Mouse (Mus musculus): ENCODE data around the gene Itgb2. TPM values are rescaled to one million over a fixed set of nuclear protein-coding genes. Genes with fewer than 3 reads are reported as not detected.

The Itgb2 gene
- polyA plus RNA-seq (2016; fragmentation: Nextera tagmentation; extraction: Ambion mirVana) = 0.60 and 1.3 TPM in 2 replicates

- DNase-seq (ENCODE audit: low spot score) = no peak
- WGBS = 73% methylated on average over 9 of the region's 9 CpGs
- Histone ChIP-seq H3K36me3 (replicated peaks) (no peaks in the 10 kb centered on the region), H3K27ac (replicated peaks) (no peak within 1 kb of the TSS), H3K9me3 (no peaks in the 10 kb centered on the region), H3K4me1 (peaks cover 6% of the 10 kb centered on the region), H3K27me3 (replicated peaks; ENCODE audit: low read depth, poor library complexity, severe bottlenecking) (no peaks in the 10 kb centered on the region), H3K4me3 (no peak within 1 kb of the TSS)
These were observed at the start of gene Itgb2 for GRCm38 (mm10) chr10:77530140-77530539. Gene Itgb2 (plus strand): TSS chr10:77530252.

- no peak overlapping the region for H3K27ac ChIP-seq (replicated peaks)
- H3K36me3 ChIP-seq (replicated peaks) = peaks cover 16% of the 10 kb centered on the region
- no peak for DNase-seq (ENCODE audit: low spot score)
- no peak overlapping the region for H3K4me3 ChIP-seq
- no peaks in the 10 kb centered on the region for H3K9me3 ChIP-seq
- H3K27me3 ChIP-seq (replicated peaks; ENCODE audit: low read depth, poor library complexity, severe bottlenecking) = no peaks in the 10 kb centered on the region
- peaks cover 10% of the 10 kb centered on the region for H3K4me1 ChIP-seq
These were observed 48.2 kb upstream of the Itgb2 start for GRCm38 (mm10) chr10:77481814-77482213.

- DNase-seq (ENCODE audit: low spot score) = no peak
- H3K4me3 ChIP-seq = no peak overlapping the region
- no peaks in the 10 kb centered on the region for H3K9me3 ChIP-seq
- H3K27me3 ChIP-seq (replicated peaks; ENCODE audit: low read depth, poor library complexity, severe bottlenecking) = no peaks in the 10 kb centered on the region
- H3K36me3 ChIP-seq (replicated peaks) = peaks cover 41% of the 10 kb centered on the region
- 68% methylated on average over 18 of the region's 18 CpGs for WGBS
- H3K4me1 ChIP-seq = peaks cover 10% of the 10 kb centered on the region
- no peak overlapping the region for H3K27ac ChIP-seq (replicated peaks)
These were observed 45.7 kb upstream of the Itgb2 start for GRCm38 (mm10) chr10:77484205-77484935.

- 79% methylated on average over 3 of the region's 3 CpGs for WGBS
These were observed 44.3 kb upstream of the Itgb2 start for GRCm38 (mm10) chr10:77485786-77486185.

GRCm38 (mm10) chr10:77488168-77488567 lies 41.9 kb upstream of the Itgb2 start:
- Histone ChIP-seq H3K4me3 (no peak overlapping the region), H3K27me3 (replicated peaks; ENCODE audit: low read depth, poor library complexity, severe bottlenecking) (no peaks in the 10 kb centered on the region), H3K27ac (replicated peaks) (no peak overlapping the region), H3K9me3 (peaks cover 8% of the 10 kb centered on the region), H3K36me3 (replicated peaks) (peaks cover 74% of the 10 kb centered on the region), H3K4me1 (peaks cover 10% of the 10 kb centered on the region)
- DNase-seq (ENCODE audit: low spot score) = no peak
- 93% methylated on average over 7 of the region's 7 CpGs for WGBS

More at GRCm38 (mm10) chr10:77485786-77486185, 44.3 kb upstream of the Itgb2 start:
- Histone ChIP-seq H3K36me3 (replicated peaks) (peaks cover 54% of the 10 kb centered on the region), H3K9me3 (no peaks in the 10 kb centered on the region), H3K4me1 (peaks cover 10% of the 10 kb centered on the region), H3K4me3 (no peak overlapping the region), H3K27me3 (replicated peaks; ENCODE audit: low read depth, poor library complexity, severe bottlenecking) (no peaks in the 10 kb centered on the region), H3K27ac (replicated peaks) (no peak overlapping the region)
- DNase-seq (ENCODE audit: low spot score) = no peak

GRCm38 (mm10) chr10:77491585-77491984 lies 38.5 kb upstream of the Itgb2 start:
- H3K4me1 ChIP-seq = no peaks in the 10 kb centered on the region
- no peak overlapping the region for H3K27ac ChIP-seq (replicated peaks)
- H3K27me3 ChIP-seq (replicated peaks; ENCODE audit: low read depth, poor library complexity, severe bottlenecking) = no peaks in the 10 kb centered on the region
- H3K36me3 ChIP-seq (replicated peaks) = peaks cover 94% of the 10 kb centered on the region
- H3K4me3 ChIP-seq = no peak overlapping the region
- H3K9me3 ChIP-seq = peaks cover 10% of the 10 kb centered on the region
- 94% methylated on average over 6 of the region's 6 CpGs for WGBS
- no peak for DNase-seq (ENCODE audit: low spot score)

- no peak for DNase-seq (ENCODE audit: low spot score)
- Histone ChIP-seq H3K27me3 (replicated peaks; ENCODE audit: low read depth, poor library complexity, severe bottlenecking) (no peaks in the 10 kb centered on the region), H3K27ac (replicated peaks) (no peak overlapping the region), H3K4me1 (no peaks in the 10 kb centered on the region), H3K4me3 (no peak overlapping the region), H3K36me3 (replicated peaks) (peaks cover 94% of the 10 kb centered on the region), H3K9me3 (peaks cover 10% of the 10 kb centered on the region)
- 98% methylated on average over 3 of the region's 3 CpGs for WGBS
These were observed 37.2 kb upstream of the Itgb2 start for GRCm38 (mm10) chr10:77492885-77493284.

GRCm38 (mm10) chr10:77497185-77497584 lies 32.9 kb upstream of the Itgb2 start:
- peaks cover 10% of the 10 kb centered on the region for H3K9me3 ChIP-seq
- H3K36me3 ChIP-seq (replicated peaks) = peaks cover 96% of the 10 kb centered on the region
- no peak for DNase-seq (ENCODE audit: low spot score)
- H3K27me3 ChIP-seq (replicated peaks; ENCODE audit: low read depth, poor library complexity, severe bottlenecking) = no peaks in the 10 kb centered on the region
- 95% methylated on average over 13 of the region's 13 CpGs for WGBS
- no peak overlapping the region for H3K27ac ChIP-seq (replicated peaks)
- H3K4me1 ChIP-seq = peaks cover 5% of the 10 kb centered on the region; the same call in 1 of the 2 replicates
- no peak overlapping the region for H3K4me3 ChIP-seq

GRCm38 (mm10) chr10:77498254-77498653 lies 31.8 kb upstream of the Itgb2 start:
- Histone ChIP-seq H3K4me1 (peaks cover 5% of the 10 kb centered on the region; the same call in 1 of the 2 replicates), H3K4me3 (no peak overlapping the region), H3K36me3 (replicated peaks) (peaks cover 95% of the 10 kb centered on the region), H3K27ac (replicated peaks) (no peak overlapping the region), H3K27me3 (replicated peaks; ENCODE audit: low read depth, poor library complexity, severe bottlenecking) (no peaks in the 10 kb centered on the region), H3K9me3 (peaks cover 2% of the 10 kb centered on the region; the same call in 1 of the 2 replicates)
- WGBS = 91% methylated on average over 6 of the region's 6 CpGs
- DNase-seq (ENCODE audit: low spot score) = no peak

GRCm38 (mm10) chr10:77500636-77501035 lies 29.4 kb upstream of the Itgb2 start:
- Histone ChIP-seq H3K27me3 (replicated peaks; ENCODE audit: low read depth, poor library complexity, severe bottlenecking) (no peaks in the 10 kb centered on the region), H3K9me3 (no peaks in the 10 kb centered on the region)
- 84% methylated on average over 14 of the region's 14 CpGs for WGBS

GRCm38 (mm10) chr10:77502967-77503922 lies 26.8 kb upstream of the Itgb2 start:
- Histone ChIP-seq H3K36me3 (replicated peaks) (peaks cover 93% of the 10 kb centered on the region), H3K4me3 (no peak overlapping the region), H3K9me3 (no peaks in the 10 kb centered on the region), H3K27me3 (replicated peaks; ENCODE audit: low read depth, poor library complexity, severe bottlenecking) (no peaks in the 10 kb centered on the region), H3K27ac (replicated peaks) (no peak overlapping the region), H3K4me1 (peaks cover 10% of the 10 kb centered on the region)
- WGBS = 91% methylated on average over 25 of the region's 25 CpGs
- DNase-seq (ENCODE audit: low spot score) = no peak

More at GRCm38 (mm10) chr10:77500636-77501035, 29.4 kb upstream of the Itgb2 start:
- Histone ChIP-seq H3K4me1 (peaks cover 5% of the 10 kb centered on the region; the same call in 1 of the 2 replicates), H3K27ac (replicated peaks) (no peak overlapping the region), H3K4me3 (no peak overlapping the region), H3K36me3 (replicated peaks) (peaks cover 93% of the 10 kb centered on the region)
- no peak for DNase-seq (ENCODE audit: low spot score)

GRCm38 (mm10) chr10:77504143-77504542 lies 25.9 kb upstream of the Itgb2 start:
- H3K27me3 ChIP-seq (replicated peaks; ENCODE audit: low read depth, poor library complexity, severe bottlenecking) = no peaks in the 10 kb centered on the region
- WGBS = 93% methylated on average over 6 of the region's 6 CpGs
- H3K4me3 ChIP-seq = no peak overlapping the region
- H3K9me3 ChIP-seq = no peaks in the 10 kb centered on the region
- H3K27ac ChIP-seq (replicated peaks) = no peak overlapping the region
- peaks cover 93% of the 10 kb centered on the region for H3K36me3 ChIP-seq (replicated peaks)
- DNase-seq (ENCODE audit: low spot score) = no peak
- H3K4me1 ChIP-seq = peaks cover 15% of the 10 kb centered on the region

Measured in embryonic facial prominence, embryonic 10.5 days (tissue).